Mouse (Mus musculus): ENCODE data around the gene Fbxo11.

DNA sequence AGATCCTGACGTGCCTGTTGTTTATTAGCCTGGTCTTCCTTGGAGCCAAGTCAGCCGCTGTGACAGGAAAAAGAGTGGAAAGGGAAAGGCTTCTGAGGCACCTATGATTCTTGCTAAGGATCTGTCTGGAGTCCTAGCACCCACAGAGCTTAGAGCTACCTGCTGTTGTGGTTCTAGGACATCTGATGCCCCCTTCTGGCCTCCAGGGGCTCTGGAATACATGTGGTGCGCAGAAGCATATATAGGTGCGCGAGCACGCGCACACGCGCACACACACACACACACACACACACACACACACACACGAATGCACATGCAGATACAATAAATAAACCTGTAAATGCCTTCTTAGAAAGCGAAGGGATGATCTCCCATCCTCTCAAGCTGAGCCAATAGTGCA is 20.9 kb upstream of the Fbxo11 start:
- 0 out of 2 replicates have a peak, but pooled peaks have one; percentile 3 for TF ChIP-seq CTCF (conservative IDR thresholded peaks at IDR 0.05; ENCODE audit: insufficient read depth, insufficient read length, low read depth, low read length)
- no peak for TF ChIP-seq POLR2A (IDR thresholded peaks at IDR 0.05; ENCODE audit: low read depth, low read length)
